Mouse (Mus musculus) midbrain, embryonic 16.5 days (tissue): ENCODE results near the gene Pla2g6. TPM values are rescaled to one million over a fixed set of nuclear protein-coding genes. Genes with fewer than 3 reads are reported as not detected.

Source experiments
- ATAC-seq: fragments of 200-750 bp; cut with Nextera tagmentation; 2 replicates; pipeline ENCODE4 v1.8.0; 2017; ENCODE audit warnings: moderate TSS enrichment
- H3K27ac ChIP-seq: fragments of 300-500 bp; sonication (generic); 2 replicates; pipeline ENCODE4 v1.5.1; 2014; ENCODE audit warnings: mild to moderate bottlenecking, low read length, mixed read lengths
- H3K27me3 ChIP-seq: fragments of 300-500 bp; sonication (generic); 2 replicates; pipeline ENCODE4 v1.6.1; 2014; ENCODE audit warnings: low read depth, low read length, mixed read lengths; ENCODE audit not compliant: control insufficient read depth, insufficient read depth
- H3K36me3 ChIP-seq: fragments of 300-500 bp; sonication (generic); 2 replicates; pipeline ENCODE4 v1.6.1; 2014; ENCODE audit warnings: mild to moderate bottlenecking, low read length, moderate library complexity, mixed read lengths; ENCODE audit not compliant: control insufficient read depth, insufficient read depth
- H3K4me1 ChIP-seq: fragments of 300-500 bp; sonication (generic); 2 replicates; pipeline ENCODE4 v1.6.1; 2014; ENCODE audit warnings: mild to moderate bottlenecking, low read length, mixed read lengths; ENCODE audit not compliant: control insufficient read depth, insufficient read depth
- H3K4me2 ChIP-seq: fragments of 300-500 bp; sonication (generic); 2 replicates; pipeline ENCODE4 v1.6.1; 2014; ENCODE audit warnings: mild to moderate bottlenecking, low read length, mixed read lengths
- H3K4me3 ChIP-seq: fragments of 300-500 bp; sonication (generic); 2 replicates; pipeline ENCODE4 v1.5.1; 2014; ENCODE audit warnings: low read depth, mild to moderate bottlenecking, low read length, moderate library complexity, mixed read lengths
- H3K9ac ChIP-seq: fragments of 300-500 bp; sonication (generic); 2 replicates; pipeline ENCODE4 v1.6.1; 2014; ENCODE audit warnings: low read depth, low read length, mixed read lengths
- H3K9me3 ChIP-seq: fragments of 300-500 bp; sonication (generic); replicated peaks from 2 replicates; pipeline ENCODE4 v1.6.1; 2014; ENCODE audit warnings: mild to moderate bottlenecking, low read length, mixed read lengths; ENCODE audit not compliant: control insufficient read depth, poor library complexity, severe bottlenecking
- WGBS: fragments of 180-500 bp; shearing (Covaris S2); extraction: QIAGEN DNeasy Blood & Tissue Kit; methylation state at CpG from one replicate; pipeline ENCODE4 v1.1.7; 2014; 5-methylcytosine and 5-hydroxymethylcytosine counted together
- polyA plus RNA-seq: library from polyadenylated mRNA; unstranded; fragments of >200 nt; fragmentation: Nextera tagmentation; extraction: Ambion mirVana; gene quantifications from 2 replicates; pipeline ENCODE4 v1.2.1, GENCODE M21; 2015

Pla2g6 gene
- polyA plus RNA-seq, 1 experiment from 2014 or later: 29.8 TPM

GRCm38 (mm10) chr15:79313848-79314369 lies 14.3 kb downstream of the Pla2g6 start:
- Histone ChIP-seq H3K4me2 (no peak overlapping the region), H3K36me3 (0 out of 2 replicates have a peak, but pooled peaks cover 3% of the 10 kb centered on the region), H3K9ac (no peak overlapping the region), H3K27me3 (no peaks in the 10 kb centered on the region), H3K4me3 (no peak overlapping the region), H3K27ac (no peak overlapping the region), H3K9me3 (no peaks in the 10 kb centered on the region), H3K4me1 (no peaks in the 10 kb centered on the region)
- WGBS: 81% methylated on average over 8 of the region's 8 CpGs
- ATAC-seq: no peak

- Histone ChIP-seq H3K4me3 (no peak overlapping the region), H3K4me1 (no peaks in the 10 kb centered on the region), H3K9ac (no peak overlapping the region), H3K27ac (no peak overlapping the region), H3K27me3 (no peaks in the 10 kb centered on the region), H3K4me2 (no peak overlapping the region), H3K9me3 (no peaks in the 10 kb centered on the region), H3K36me3 (peaks cover 3% of the 10 kb centered on the region)
- WGBS: 75% methylated on average over 4 of the region's 4 CpGs
- no peak for ATAC-seq
Measured at GRCm38 (mm10) chr15:79307861-79308260, 20.3 kb downstream of the Pla2g6 start.

- no peak overlapping the region for H3K4me3 ChIP-seq
- H3K4me2 ChIP-seq: no peak overlapping the region
- peaks cover 3% of the 10 kb centered on the region for H3K36me3 ChIP-seq
- 76% methylated on average over 23 of the region's 23 CpGs for WGBS
- no peak for ATAC-seq
- H3K4me1 ChIP-seq: no peaks in the 10 kb centered on the region
- H3K9ac ChIP-seq: no peak overlapping the region
- no peaks in the 10 kb centered on the region for H3K9me3 ChIP-seq
- H3K27ac ChIP-seq: no peak overlapping the region
- no peaks in the 10 kb centered on the region for H3K27me3 ChIP-seq
Measured at GRCm38 (mm10) chr15:79306043-79306637, 22.1 kb downstream of the Pla2g6 start.

- ATAC-seq: no peak
- no peaks in the 10 kb centered on the region for H3K4me1 ChIP-seq
- H3K36me3 ChIP-seq: no peaks in the 10 kb centered on the region; the same call in none of the 2 replicates
- H3K4me3 ChIP-seq: no peak overlapping the region
- no peak overlapping the region for H3K9ac ChIP-seq
- H3K27ac ChIP-seq: no peak overlapping the region
- no peaks in the 10 kb centered on the region for H3K9me3 ChIP-seq
- H3K27me3 ChIP-seq: no peaks in the 10 kb centered on the region
- H3K4me2 ChIP-seq: no peak overlapping the region
- 70% methylated on average over 3 of the region's 5 CpGs for WGBS
Measured at GRCm38 (mm10) chr15:79304832-79305231, 23.4 kb downstream of the Pla2g6 start.

GRCm38 (mm10) chr15:79303725-79304124 lies 24.5 kb downstream of the Pla2g6 start:
- ATAC-seq: no peak
- Histone ChIP-seq H3K4me2 (no peak overlapping the region), H3K4me3 (no peak overlapping the region), H3K4me1 (no peaks in the 10 kb centered on the region), H3K9me3 (no peaks in the 10 kb centered on the region), H3K27ac (no peak overlapping the region), H3K9ac (no peak overlapping the region), H3K27me3 (no peaks in the 10 kb centered on the region), H3K36me3 (no peaks in the 10 kb centered on the region; the same call in none of the 2 replicates)
- WGBS: 91% methylated on average over 8 of the region's 8 CpGs

GRCm38 (mm10) chr15:79299563-79300155 lies 28.5 kb downstream of the Pla2g6 start:
- Histone ChIP-seq H3K4me3 (no peak overlapping the region), H3K4me1 (no peaks in the 10 kb centered on the region), H3K27ac (no peak overlapping the region), H3K27me3 (no peaks in the 10 kb centered on the region), H3K9me3 (no peaks in the 10 kb centered on the region), H3K36me3 (no peaks in the 10 kb centered on the region; the same call in 1 of the 2 replicates), H3K4me2 (no peak overlapping the region), H3K9ac (no peak overlapping the region)
- no peak for ATAC-seq
- WGBS: 86% methylated on average over 2 of the region's 2 CpGs

GRCm38 (mm10) chr15:79298553-79298952 lies 29.6 kb downstream of the Pla2g6 start:
- H3K27me3 ChIP-seq: no peaks in the 10 kb centered on the region
- no peak overlapping the region for H3K4me2 ChIP-seq
- H3K9me3 ChIP-seq: no peaks in the 10 kb centered on the region
- 90% methylated on average over 6 of the region's 6 CpGs for WGBS
- H3K9ac ChIP-seq: no peak overlapping the region
- H3K36me3 ChIP-seq: no peaks in the 10 kb centered on the region
- no peak overlapping the region for H3K4me3 ChIP-seq
- no peaks in the 10 kb centered on the region for H3K4me1 ChIP-seq
- no peak overlapping the region for H3K27ac ChIP-seq
- ATAC-seq: no peak

GRCm38 (mm10) chr15:79292779-79293178 lies 35.4 kb downstream of the Pla2g6 start:
- 89% methylated on average over 9 of the region's 9 CpGs for WGBS
- no peak for ATAC-seq

GRCm38 (mm10) chr15:79290340-79290739 lies 37.9 kb downstream of the Pla2g6 start:
- Histone ChIP-seq H3K9ac (no peak overlapping the region), H3K9me3 (no peaks in the 10 kb centered on the region), H3K27me3 (no peaks in the 10 kb centered on the region), H3K4me2 (no peak overlapping the region), H3K4me3 (no peak overlapping the region), H3K4me1 (no peaks in the 10 kb centered on the region), H3K27ac (no peak overlapping the region), H3K36me3 (0 out of 2 replicates have a peak, but pooled peaks cover 2% of the 10 kb centered on the region)
- WGBS: 87% methylated on average over 3 of the region's 3 CpGs
- no peak for ATAC-seq

More at GRCm38 (mm10) chr15:79292779-79293178, 35.4 kb downstream of the Pla2g6 start:
- H3K9ac ChIP-seq: no peak overlapping the region
- H3K9me3 ChIP-seq: no peaks in the 10 kb centered on the region
- no peak overlapping the region for H3K4me3 ChIP-seq
- no peak overlapping the region for H3K27ac ChIP-seq
- H3K4me1 ChIP-seq: no peaks in the 10 kb centered on the region
- H3K4me2 ChIP-seq: no peak overlapping the region
- H3K27me3 ChIP-seq: no peaks in the 10 kb centered on the region
- H3K36me3 ChIP-seq: 0 out of 2 replicates have a peak, but pooled peaks cover 2% of the 10 kb centered on the region
